Mouse (Mus musculus): ENCODE data around the gene Cyth2. TPM values are rescaled to one million over a fixed set of nuclear protein-coding genes. Genes with fewer than 3 reads are reported as not detected.

Gene Cyth2
- 45.3 TPM for polyA plus RNA-seq (2017; shearing (Covaris generic))

DNA sequence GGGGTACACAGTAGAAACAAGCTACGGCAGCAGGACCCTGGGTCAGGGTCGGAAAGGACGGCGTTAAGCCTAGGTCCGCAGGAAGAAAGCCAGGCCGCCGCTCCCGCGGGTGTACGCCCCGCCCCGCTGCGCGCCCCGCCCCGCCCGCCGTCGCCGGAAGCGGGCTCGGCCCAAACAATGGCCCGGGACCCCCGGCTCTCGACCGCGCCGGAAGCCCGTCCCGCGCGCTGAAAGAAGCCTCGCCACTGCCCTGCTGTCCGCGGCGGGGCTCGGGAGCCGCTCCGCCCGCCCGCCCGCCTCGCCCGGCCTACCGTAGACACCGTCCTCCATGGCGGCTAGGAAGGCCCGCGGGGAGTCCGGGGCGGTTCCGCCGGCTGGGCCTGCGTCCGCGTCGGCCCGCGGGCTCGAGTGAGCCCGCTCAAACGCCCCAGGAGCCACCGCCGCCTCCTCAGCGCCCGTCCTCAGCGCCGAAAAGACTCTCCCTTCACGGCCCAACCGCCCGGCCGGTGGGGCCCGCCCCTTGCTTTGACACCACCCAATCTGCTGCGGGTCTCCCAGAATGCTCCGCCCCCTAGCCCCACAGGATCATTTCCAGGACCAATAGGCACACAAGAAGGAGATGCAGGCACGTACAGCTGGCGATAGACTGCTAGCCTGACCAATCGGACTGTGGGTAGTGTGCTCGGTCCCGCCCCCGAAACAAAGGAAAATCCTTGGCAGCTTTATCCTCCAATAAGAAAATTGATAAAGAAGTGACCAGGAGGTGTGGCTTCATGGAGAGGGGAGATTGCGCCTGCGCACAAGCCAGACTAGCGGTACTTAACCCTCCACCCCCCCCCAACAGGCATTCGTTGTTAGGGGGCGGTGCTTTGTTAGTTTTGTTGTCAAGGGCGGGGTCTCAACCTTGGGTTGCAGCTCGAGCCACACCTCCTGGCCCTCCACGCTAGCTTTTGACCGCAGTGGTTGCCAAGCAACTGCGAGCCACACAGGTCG, at the start of gene Cyth2:
Cyth2 (minus strand) TSS at position 795 of the 993 bp plus-strand sequence.

DNA sequence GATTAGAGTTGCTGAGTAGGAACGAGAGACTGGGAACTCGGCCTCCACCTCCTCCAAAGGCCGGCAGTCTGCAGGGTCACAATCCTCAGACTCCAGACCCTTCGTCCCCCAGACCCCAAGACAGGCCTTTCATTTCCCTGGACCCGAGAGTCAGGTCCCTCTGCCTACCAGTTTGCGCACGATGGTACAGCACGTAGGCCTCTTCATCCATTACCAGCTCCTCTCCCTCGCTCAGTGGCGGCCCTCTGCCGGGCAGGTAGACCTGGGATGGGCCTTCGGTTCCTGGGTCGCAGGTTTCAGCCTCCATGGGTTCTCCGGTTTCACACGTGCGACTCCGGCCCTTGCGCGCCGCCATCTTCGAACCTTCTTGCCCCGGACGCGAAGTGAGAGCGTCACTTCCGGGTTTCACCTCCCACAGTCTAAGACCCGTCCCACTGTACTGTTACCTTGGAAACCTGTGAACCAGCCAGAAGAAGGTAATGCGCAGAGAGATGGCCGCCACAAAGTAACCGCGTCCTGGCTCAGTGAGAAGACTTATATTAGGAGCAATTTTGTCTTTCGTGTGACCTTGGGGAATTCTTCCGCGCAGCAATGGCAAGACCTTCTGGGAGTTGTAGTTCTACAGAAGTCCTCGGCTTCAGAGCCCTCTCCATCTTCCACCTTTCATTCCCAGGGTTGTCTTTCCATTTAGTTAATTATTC, 16.2 kb upstream of the Cyth2 start, which contains the start of gene Grwd1:
Grwd1 (minus strand) TSS at position 518 of the 701 bp plus-strand sequence.

DNA sequence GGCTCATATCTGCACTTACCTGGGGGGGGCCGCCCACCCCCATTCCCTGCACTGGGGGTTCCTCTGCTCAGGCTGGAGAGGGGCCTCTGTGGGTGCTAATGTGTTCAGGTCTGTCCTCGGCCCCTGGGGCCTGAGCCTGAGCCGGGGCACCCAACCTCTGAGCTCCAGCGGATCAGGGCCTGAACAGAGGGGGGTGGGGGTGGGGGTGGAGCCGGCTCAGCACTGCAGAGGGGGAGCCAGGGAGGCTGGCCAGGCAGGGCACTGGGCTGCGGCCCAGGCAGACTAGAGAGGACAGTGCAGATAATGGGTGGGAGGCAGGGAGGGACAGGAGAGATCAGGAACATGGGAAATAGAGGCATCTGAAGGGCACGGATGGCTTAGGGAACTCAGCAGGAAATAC, 10.2 kb upstream of the Cyth2 start, which contains the start of gene Kcnj14:
Kcnj14 (minus strand) TSS at position 185 of the 400 bp plus-strand sequence.

DNA sequence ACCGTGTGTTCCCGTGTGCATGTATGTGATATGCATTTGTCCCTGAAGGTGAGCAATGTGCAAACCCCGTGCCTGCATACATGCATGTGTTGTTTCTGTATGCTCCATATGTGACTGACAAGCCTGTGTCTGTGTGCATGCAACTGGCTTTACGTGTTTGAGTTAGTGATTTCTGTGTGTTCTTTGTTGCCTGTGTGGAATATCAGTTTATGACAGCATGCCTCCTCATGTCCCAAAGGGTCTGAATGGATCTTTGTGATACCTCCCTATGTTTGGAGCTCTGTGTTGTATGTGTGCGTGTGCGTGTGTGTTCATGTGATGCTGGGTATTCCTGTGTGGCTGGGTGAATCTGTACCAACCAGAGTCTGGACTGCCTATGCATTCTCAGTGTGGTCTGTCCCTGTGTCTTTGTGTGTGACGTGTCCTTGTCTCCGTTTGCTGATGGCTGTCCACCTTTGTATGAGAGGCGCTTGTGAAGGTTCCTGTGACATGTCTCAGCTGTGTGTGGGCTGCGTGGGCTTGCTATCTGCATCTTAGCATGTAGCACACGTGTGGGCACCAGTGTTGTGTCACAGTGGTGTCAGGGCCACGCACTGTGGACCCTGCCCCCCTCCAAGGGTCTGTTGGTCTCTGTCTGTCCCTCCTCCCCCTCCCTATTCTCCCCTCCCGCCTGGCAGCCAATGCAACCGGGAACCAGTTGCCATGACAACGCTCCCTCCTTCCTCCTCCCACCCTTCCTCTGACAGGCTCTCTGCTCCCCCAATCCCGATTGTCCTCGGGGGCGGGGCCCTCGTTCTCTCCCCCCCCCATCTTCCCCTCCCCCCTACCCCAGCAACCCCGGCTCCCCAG, 29.6 kb downstream of the Cyth2 start, which contains the start of gene Sult2b1:
Sult2b1 (minus strand) TSS at position 146 of the 849 bp plus-strand sequence.

DNA sequence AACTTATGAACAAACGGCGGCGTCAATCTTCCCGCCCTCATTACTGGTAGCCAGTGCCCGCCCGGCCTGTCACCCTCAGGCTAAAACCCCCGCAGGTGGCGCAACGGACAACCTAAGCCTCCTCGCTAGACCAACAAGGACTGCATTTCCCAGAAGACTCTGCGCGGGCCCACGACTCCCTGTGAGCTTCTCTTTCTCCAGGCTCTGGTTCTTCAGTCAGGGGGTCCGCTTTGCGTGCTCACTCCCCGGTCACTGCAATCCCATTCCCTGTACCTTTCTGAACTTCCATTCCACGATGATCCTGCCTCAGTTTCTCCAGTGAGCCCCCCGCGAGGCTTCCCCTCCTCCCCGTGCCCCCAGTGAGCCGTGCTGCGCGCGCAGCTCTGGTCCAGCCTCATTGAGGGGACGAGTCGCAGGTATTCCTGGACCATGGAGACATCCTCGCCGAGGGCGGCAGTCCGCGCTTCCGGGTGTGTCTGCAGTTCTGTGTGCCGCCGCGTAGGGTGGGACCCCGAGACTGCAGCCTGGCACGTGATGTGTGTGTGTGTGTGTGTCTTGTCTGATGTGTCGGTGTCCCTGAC, 30.8 kb downstream of the Cyth2 start, which contains the start of gene Lmtk3:
Lmtk3 (plus strand) TSS at position 228 of the 581 bp plus-strand sequence.

Other genes with a start within 250 kb of the Cyth2 start
- gene Bcat2, start 244.4 kb downstream of the Cyth2 start, polyA plus RNA-seq (2017; shearing (Covaris generic)): 68.4 TPM
- not detected for gene Fgf21, start 199.1 kb downstream of the Cyth2 start, polyA plus RNA-seq (2017; shearing (Covaris generic))
- not detected for gene Fut1, start 197.3 kb downstream of the Cyth2 start, polyA plus RNA-seq (2017; shearing (Covaris generic))
- gene Izumo1, start 192.8 kb downstream of the Cyth2 start, polyA plus RNA-seq (2017; shearing (Covaris generic)): not detected
- 0.65 TPM for gene Rasip1, start 187.1 kb downstream of the Cyth2 start, polyA plus RNA-seq (2017; shearing (Covaris generic))
- 0.65 TPM for gene Mamstr, start 174.6 kb downstream of the Cyth2 start, polyA plus RNA-seq (2017; shearing (Covaris generic))
- gene Fut2, start 148.2 kb downstream of the Cyth2 start, polyA plus RNA-seq (2017; shearing (Covaris generic)): 0.12 TPM
- not detected for gene Ntn5, start 130.6 kb downstream of the Cyth2 start, polyA plus RNA-seq (2017; shearing (Covaris generic))
- gene Sec1, start 120.2 kb downstream of the Cyth2 start, polyA plus RNA-seq (2017; shearing (Covaris generic)): 0.20 TPM
- 9.3 TPM for gene Car11, start 114.7 kb downstream of the Cyth2 start, polyA plus RNA-seq (2017; shearing (Covaris generic))
- 14.7 TPM for gene Dbp, start 109.5 kb downstream of the Cyth2 start, polyA plus RNA-seq (2017; shearing (Covaris generic))
- 1,529 TPM for gene Rpl18, start 99.1 kb downstream of the Cyth2 start, polyA plus RNA-seq (2017; shearing (Covaris generic))
- 40.4 TPM for gene Sphk2, start 96.6 kb downstream of the Cyth2 start, polyA plus RNA-seq (2017; shearing (Covaris generic))
- gene Fam83e, start 93.4 kb downstream of the Cyth2 start, polyA plus RNA-seq (2017; shearing (Covaris generic)): not detected
- not detected for gene Spaca4, start 88.8 kb downstream of the Cyth2 start, polyA plus RNA-seq (2017; shearing (Covaris generic))
- 0.13 TPM for gene Lmtk3, start 30.8 kb downstream of the Cyth2 start, polyA plus RNA-seq (2017; shearing (Covaris generic))
- gene Sult2b1, start 29.9 kb downstream of the Cyth2 start, polyA plus RNA-seq (2017; shearing (Covaris generic)): 2.7 TPM
- not detected for gene Kcnj14, start 10.2 kb upstream of the Cyth2 start, polyA plus RNA-seq (2017; shearing (Covaris generic))
- gene Grwd1, start 16.4 kb upstream of the Cyth2 start, polyA plus RNA-seq (2017; shearing (Covaris generic)): 44.0 TPM
- gene Kdelr1, start 58.2 kb upstream of the Cyth2 start, polyA plus RNA-seq (2017; shearing (Covaris generic)): 108 TPM
- 0.23 TPM for gene Grin2d, start 63.8 kb upstream of the Cyth2 start, polyA plus RNA-seq (2017; shearing (Covaris generic))
- 0.41 TPM for gene Syngr4, start 82.1 kb upstream of the Cyth2 start, polyA plus RNA-seq (2017; shearing (Covaris generic))
- 8.6 TPM for gene Tmem143, start 82.4 kb upstream of the Cyth2 start, polyA plus RNA-seq (2017; shearing (Covaris generic))
- 654 TPM for gene Emp3, start 106.8 kb upstream of the Cyth2 start, polyA plus RNA-seq (2017; shearing (Covaris generic))
- 1.4 TPM for gene Ccdc114, start 109.5 kb upstream of the Cyth2 start, polyA plus RNA-seq (2017; shearing (Covaris generic))
- not detected for gene Abcc6, start 215.7 kb upstream of the Cyth2 start, polyA plus RNA-seq (2017; shearing (Covaris generic))
- gene Nomo1, start 219.1 kb upstream of the Cyth2 start, polyA plus RNA-seq (2017; shearing (Covaris generic)): 28.5 TPM